Mouse (Mus musculus) intestine, postnatal 0 days (tissue): ENCODE measurements at regions not wholly inside any gene's neighbourhood (a gene's known extent, or its start where the extent isn't known, plus 50 kb on each side); places are given as distances from the start of the nearest gene placed in this dataset.
"Not testable (repeated sequence)": the region's sequence is repeated elsewhere in the genome, so short reads cannot be mapped to it uniquely, and the experiment has no call there.

Experiments used
- ATAC-seq: fragments of 200-750 bp; cut with Nextera tagmentation; 2 replicates; pipeline ENCODE4 v1.8.0; 2017; ENCODE audit warnings: mild to moderate bottlenecking, moderate TSS enrichment, moderate library complexity
- H3K27ac ChIP-seq: fragments of 300-500 bp; sonication (generic); 2 replicates; pipeline ENCODE4 v1.5.1; 2014; ENCODE audit warnings: mild to moderate bottlenecking, low read depth, low read length, moderate library complexity
- H3K27me3 ChIP-seq: fragments of 300-500 bp; sonication (generic); replicated peaks from 2 replicates; pipeline ENCODE4 v1.6.1; 2014; ENCODE audit warnings: low read length, mixed read lengths; ENCODE audit not compliant: control insufficient read depth, insufficient read depth
- H3K36me3 ChIP-seq: fragments of 300-500 bp; sonication (generic); 2 replicates; pipeline ENCODE4 v1.6.1; 2014; ENCODE audit warnings: mild to moderate bottlenecking, moderate library complexity; ENCODE audit not compliant: control insufficient read depth, insufficient read depth
- H3K4me1 ChIP-seq: fragments of 300-500 bp; sonication (generic); replicated peaks from 2 replicates; pipeline ENCODE4 v1.6.1; 2014; ENCODE audit warnings: antibody characterized with exemption, low read length, mixed read lengths; ENCODE audit not compliant: control insufficient read depth, insufficient read depth
- H3K4me2 ChIP-seq: fragments of 300-500 bp; sonication (generic); replicated peaks from 2 replicates; pipeline ENCODE4 v1.6.1; 2014; ENCODE audit warnings: low read depth, mild to moderate bottlenecking, moderate library complexity
- H3K4me3 ChIP-seq: fragments of 300-500 bp; sonication (generic); 2 replicates; pipeline ENCODE4 v1.5.1; 2014; ENCODE audit warnings: low read depth, low read length
- H3K9ac ChIP-seq: fragments of 300-500 bp; sonication (generic); 2 replicates; pipeline ENCODE4 v1.6.1; 2014; ENCODE audit warnings: mild to moderate bottlenecking, low read depth, low read length
- H3K9me3 ChIP-seq: fragments of 300-500 bp; sonication (generic); 2 replicates; pipeline ENCODE4 v1.6.1; 2016; ENCODE audit warnings: mixed run types; ENCODE audit not compliant: control insufficient read depth
- CTCF ChIP-seq: sonication (generic); IDR thresholded peaks from 2 replicates; pipeline ENCODE4 v1.5.1; 2016; ENCODE audit warnings: low read depth, mild to moderate bottlenecking, control low read depth, antibody characterized with exemption, moderate library complexity
- WGBS: fragments of 180-500 bp; shearing (Covaris S2); extraction: QIAGEN DNeasy Blood & Tissue Kit; methylation state at CpG from one replicate; pipeline ENCODE4 v1.1.7; 2014; 5-methylcytosine and 5-hydroxymethylcytosine counted together

GRCm38 (mm10) chr10:8130057-8130456, 174.0 kb upstream of the Tab2 start:
- Histone ChIP-seq H3K9ac (no peak overlapping the region), H3K27ac (no peak overlapping the region), H3K4me2 (peak overlapping the region; percentile 46; the same call in 1 of the 2 replicates), H3K27me3 (no peaks in the 10 kb centered on the region), H3K36me3 (no peaks in the 10 kb centered on the region), H3K9me3 (no peaks in the 10 kb centered on the region), H3K4me1 (no peaks in the 10 kb centered on the region), H3K4me3 (no peak overlapping the region)
- TF ChIP-seq CTCF: no peak
- no peak for ATAC-seq
- WGBS: 37% methylated on average over 8 of the region's 8 CpGs

GRCm38 (mm10) chr10:8124124-8124523, 168.1 kb upstream of the Tab2 start:
- 91% methylated on average over 1 of the region's 1 CpGs for WGBS
- H3K36me3 ChIP-seq: no peaks in the 10 kb centered on the region
- 0 out of 2 replicates have a peak, but pooled peaks cover 2% of the 10 kb centered on the region for H3K4me1 ChIP-seq
- no peak for TF ChIP-seq CTCF
- H3K27ac ChIP-seq: no peak overlapping the region
- ATAC-seq: no peak
- no peak overlapping the region for H3K4me2 ChIP-seq
- no peaks in the 10 kb centered on the region for H3K27me3 ChIP-seq
- no peaks in the 10 kb centered on the region for H3K9me3 ChIP-seq
- H3K4me3 ChIP-seq: no peak overlapping the region
- H3K9ac ChIP-seq: no peak overlapping the region

GRCm38 (mm10) chr10:8121895-8122294, 165.9 kb upstream of the Tab2 start:
- 39% methylated on average over 4 of the region's 4 CpGs for WGBS
- Histone ChIP-seq H3K4me3 (no peak overlapping the region), H3K9me3 (no peaks in the 10 kb centered on the region), H3K27ac (no peak overlapping the region), H3K36me3 (no peaks in the 10 kb centered on the region), H3K27me3 (no peaks in the 10 kb centered on the region), H3K4me2 (no peak overlapping the region), H3K9ac (no peak overlapping the region), H3K4me1 (0 out of 2 replicates have a peak, but pooled peaks cover 2% of the 10 kb centered on the region)
- no peak for ATAC-seq
- no peak for TF ChIP-seq CTCF

DNA sequence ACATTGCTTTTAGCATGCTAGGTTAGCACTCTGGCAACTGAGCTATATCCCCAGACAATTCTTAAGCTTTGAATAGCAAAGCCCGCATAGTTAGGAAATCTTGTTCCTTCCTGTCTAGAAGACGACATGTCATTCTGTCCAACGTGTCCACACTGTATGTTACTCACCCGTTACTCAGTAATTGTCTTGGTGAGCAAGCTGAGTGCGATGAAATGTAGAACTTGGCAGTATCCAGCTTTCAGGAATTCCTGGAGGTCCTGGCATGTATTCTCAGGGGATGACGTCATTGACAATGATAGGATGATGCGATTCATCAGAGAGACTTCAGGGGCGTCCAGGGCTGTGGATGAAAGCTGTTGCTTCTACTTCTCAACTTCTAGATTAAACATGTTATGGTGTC, 160.8 kb upstream of the Tab2 start:
- Histone ChIP-seq H3K4me1 (0 out of 2 replicates have a peak, but pooled peaks cover 2% of the 10 kb centered on the region), H3K27ac (no peak overlapping the region), H3K36me3 (no peaks in the 10 kb centered on the region), H3K9me3 (no peaks in the 10 kb centered on the region), H3K4me2 (no peak overlapping the region), H3K27me3 (no peaks in the 10 kb centered on the region), H3K4me3 (no peak overlapping the region), H3K9ac (no peak overlapping the region)
- ATAC-seq: no peak
- TF ChIP-seq CTCF: no peak
- WGBS: 75% methylated on average over 8 of the region's 8 CpGs

DNA sequence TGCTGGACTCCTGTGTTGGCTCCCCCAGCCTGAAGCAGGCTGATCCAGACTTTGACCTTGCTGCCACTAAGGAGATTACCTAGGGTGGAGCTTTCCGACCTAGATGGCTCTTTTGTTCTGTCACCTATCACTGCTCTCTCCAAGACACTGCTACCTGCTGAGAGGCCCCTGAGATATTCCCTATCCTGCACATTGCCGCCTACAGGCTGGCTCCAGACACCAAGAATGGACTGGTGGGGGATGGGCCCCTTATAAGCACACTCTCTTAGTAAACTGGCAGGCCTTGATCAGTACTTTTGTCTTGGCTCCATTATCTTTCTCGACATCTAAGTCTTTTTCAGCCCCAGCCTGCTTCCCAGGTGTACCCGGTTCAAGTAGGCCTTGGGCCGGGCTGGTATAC, 158.9 kb upstream of the Tab2 start:
- H3K9ac ChIP-seq, H3K4me3 ChIP-seq, H3K4me1 ChIP-seq, H3K27me3 ChIP-seq, H3K4me2 ChIP-seq, H3K9me3 ChIP-seq, H3K27ac ChIP-seq, H3K36me3 ChIP-seq: not testable (repeated sequence)
- peak; percentile 83 for ATAC-seq
- 52% methylated on average over 5 of the region's 5 CpGs for WGBS
- TF ChIP-seq CTCF: peak; percentile 65

DNA sequence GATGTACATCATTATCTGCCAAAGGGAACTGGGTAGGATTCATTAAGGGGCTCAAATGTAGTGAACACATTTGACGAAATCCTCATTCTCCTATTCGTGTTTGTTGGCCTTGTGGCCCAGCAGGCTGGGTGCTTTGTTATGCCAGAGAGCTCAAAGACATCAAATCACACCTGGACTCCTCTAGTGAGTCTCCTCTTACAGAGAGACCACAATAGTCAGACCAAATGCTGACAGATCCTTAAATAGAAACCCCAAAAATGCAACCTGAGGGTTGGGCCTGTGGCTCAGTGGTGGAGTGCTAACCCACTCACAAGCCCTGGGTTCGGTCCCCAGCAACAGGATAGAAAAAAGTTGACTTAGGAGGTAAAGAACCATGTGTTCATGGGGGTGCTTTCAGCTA, 158.5 kb upstream of the Tab2 start:
- peak; percentile 16; the same call in 1 of the 2 replicates for ATAC-seq
- Histone ChIP-seq H3K36me3 (no peaks in the 10 kb centered on the region), H3K9me3 (no peaks in the 10 kb centered on the region), H3K4me2 (no peak overlapping the region), H3K27me3 (no peaks in the 10 kb centered on the region), H3K27ac (no peak overlapping the region), H3K4me3 (no peak overlapping the region), H3K9ac (no peak overlapping the region), H3K4me1 (0 out of 2 replicates have a peak, but pooled peaks cover 2% of the 10 kb centered on the region)
- TF ChIP-seq CTCF: no peak
- WGBS: 71% methylated on average over 3 of the region's 3 CpGs

DNA sequence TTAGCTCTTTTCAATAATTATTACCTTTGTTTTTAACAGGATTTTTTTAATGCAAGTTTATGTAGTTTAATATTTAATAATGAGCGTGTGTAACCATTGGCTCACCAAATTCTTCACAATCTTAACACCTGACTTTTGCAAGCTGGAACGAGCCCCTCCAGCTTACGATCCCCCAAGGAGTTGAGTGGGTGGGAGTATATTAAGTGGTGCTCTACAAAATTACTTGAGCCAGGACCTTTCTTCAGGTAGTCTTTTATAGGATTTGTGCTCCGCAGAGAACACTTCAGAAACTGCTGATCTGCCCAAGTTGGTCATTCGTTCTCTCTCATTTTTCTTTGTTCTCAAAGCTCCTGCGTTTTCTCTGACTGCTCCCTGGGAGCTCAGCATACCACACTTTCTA, 144.5 kb upstream of the Tab2 start:
- H3K36me3 ChIP-seq: no peaks in the 10 kb centered on the region
- no peaks in the 10 kb centered on the region for H3K27me3 ChIP-seq
- no peak overlapping the region for H3K4me3 ChIP-seq
- no peak overlapping the region for H3K9ac ChIP-seq
- H3K4me1 ChIP-seq: peaks cover under 1% of the 10 kb centered on the region; the same call in 1 of the 2 replicates
- no peak for ATAC-seq
- WGBS: 89% methylated on average over 6 of the region's 6 CpGs
- H3K9me3 ChIP-seq: peaks cover 3% of the 10 kb centered on the region; the same call in 1 of the 2 replicates
- no peak overlapping the region for H3K4me2 ChIP-seq
- no peak overlapping the region for H3K27ac ChIP-seq
- no peak for TF ChIP-seq CTCF
